15 mouse cellular contexts compared by ENCODE assay signal in genomic region chr11:12458814-12459213, GRCm38 (mm10).
"Had no signal": no experiment of that assay in that cellular context is flagged by ENCODE, and none has a peak within 500 bp of the region (broad histone marks: within the 10 kb centered on the region; RNA-seq: fewer than 3 reads in every experiment).

No protein-coding gene starts in this region.

- DNase-seq: retina, postnatal 1 day; right cerebral cortex, adult 18-20 months; right cerebral cortex, postnatal 14 days; right cerebral cortex, postnatal 25 days; right cerebral cortex, postnatal 4 days; spleen, adult 18-20 months; thymus, adult 18-20 months; thymus, adult 2 months; thymus, postnatal 14 days; thymus, postnatal 25 days; thymus, postnatal 36 days; thymus, postnatal 4 days had no signal

- H3K4me2 ChIP-seq: neural tube, embryonic 13.5 days; neural tube, embryonic 15.5 days; stomach, embryonic 15.5 days had no signal

- H3K36me3 ChIP-seq: neural tube, embryonic 13.5 days; neural tube, embryonic 15.5 days; stomach, embryonic 15.5 days had no signal

- H3K27me3 ChIP-seq: neural tube, embryonic 15.5 days; stomach, embryonic 15.5 days had no signal

- H3K4me3 ChIP-seq: neural tube, embryonic 13.5 days; neural tube, embryonic 15.5 days; stomach, embryonic 15.5 days had no signal
